Mouse (Mus musculus) brain, embryonic 14.5 days (tissue): ENCODE data around the gene Top2a.

Source experiments
- CTCF ChIP-seq: fragments of 200-500 bp; IDR thresholded peaks from 2 replicates; pipeline ENCODE4 v1.5.1; 2012; ENCODE audit warnings: inconsistent platforms, mild to moderate bottlenecking, moderate library complexity, borderline replicate concordance; ENCODE audit not compliant: insufficient read depth, insufficient read length; ENCODE audit errors: extremely low read depth
- POLR2A ChIP-seq: fragments of 200-500 bp; IDR thresholded peaks from 2 replicates; pipeline ENCODE4 v1.6.1; 2012; ENCODE audit warnings: mild to moderate bottlenecking, inconsistent platforms, borderline replicate concordance; ENCODE audit not compliant: poor library complexity, insufficient read depth, insufficient read length, severe bottlenecking; ENCODE audit errors: extremely low read depth

DNA sequence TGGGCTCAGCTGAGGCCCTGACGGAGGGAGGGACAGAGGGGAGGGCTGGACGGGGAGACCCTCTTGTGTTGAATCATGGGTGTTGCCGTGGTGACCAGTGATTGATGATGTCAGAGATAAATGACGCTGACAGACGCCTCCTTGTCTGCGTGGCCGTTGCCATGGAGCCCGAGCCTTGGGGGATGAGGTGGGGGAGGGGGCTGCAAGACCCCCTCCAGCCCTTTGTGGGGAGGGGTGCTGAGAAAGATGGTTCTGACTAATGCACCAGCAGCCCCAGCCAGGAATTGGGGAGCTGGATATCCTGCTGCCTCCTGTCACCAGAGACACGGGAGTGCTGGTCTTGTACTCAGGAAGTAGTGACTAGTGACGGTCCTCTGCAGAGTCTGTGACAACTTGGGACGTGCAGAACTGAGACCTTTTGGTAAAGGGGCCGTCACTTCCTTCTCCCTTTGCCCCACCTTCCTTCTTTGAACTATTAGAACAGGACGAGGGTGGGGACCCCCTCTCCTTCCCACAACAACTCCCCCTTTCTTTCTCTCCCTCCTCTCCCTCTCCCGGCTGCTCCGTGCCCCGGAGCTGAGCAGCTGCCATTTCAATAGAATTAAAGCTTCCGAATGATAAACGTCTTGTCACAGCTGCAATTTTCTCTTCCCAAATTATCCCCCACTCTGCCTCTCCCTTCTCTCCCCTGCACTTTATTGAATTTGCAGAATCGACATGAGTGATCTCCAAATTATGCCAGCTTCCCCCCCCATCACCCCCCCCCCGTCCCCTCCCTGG is 55.1 kb downstream of the Top2a start:
- TF ChIP-seq POLR2A, result no peak
- no peak for TF ChIP-seq CTCF
